Mouse (Mus musculus) midbrain, embryonic 14.5 days (tissue): ENCODE results near the gene Rabggta. TPM values are rescaled to one million over a fixed set of nuclear protein-coding genes. Genes with fewer than 3 reads are reported as not detected.

Experiments used
- ATAC-seq: fragments of 200-750 bp; cut with Nextera tagmentation; 2 replicates; pipeline ENCODE4 v1.8.0; 2017; ENCODE audit warnings: moderate number of reproducible peaks, moderate library complexity; ENCODE audit not compliant: low FRiP score, low TSS enrichment
- DNase-seq: peaks from one replicate; pipeline ENCODE4 v3.0.0-alpha.2; 2015
- H3K27ac ChIP-seq: fragments of 300-500 bp; sonication (generic); replicated peaks from 2 replicates; pipeline ENCODE4 v1.5.1; 2014; ENCODE audit warnings: mild to moderate bottlenecking, low read depth, low read length, moderate library complexity
- H3K27me3 ChIP-seq: fragments of 300-500 bp; sonication (generic); 2 replicates; pipeline ENCODE4 v1.6.1; 2014; ENCODE audit warnings: low read length, control low read depth, mixed read lengths; ENCODE audit not compliant: control insufficient read depth, insufficient read depth
- H3K36me3 ChIP-seq: fragments of 300-500 bp; sonication (generic); 2 replicates; pipeline ENCODE4 v1.6.1; 2014; ENCODE audit warnings: low read length, control low read depth; ENCODE audit not compliant: control insufficient read depth, insufficient read depth
- H3K4me1 ChIP-seq: fragments of 300-500 bp; sonication (generic); 2 replicates; pipeline ENCODE4 v1.6.1; 2014; ENCODE audit warnings: mild to moderate bottlenecking, antibody characterized with exemption, low read length, control low read depth; ENCODE audit not compliant: control insufficient read depth, insufficient read depth
- H3K4me2 ChIP-seq: fragments of 300-500 bp; sonication (generic); 2 replicates; pipeline ENCODE4 v1.6.1; 2014; ENCODE audit warnings: mild to moderate bottlenecking, low read length, moderate library complexity
- H3K4me3 ChIP-seq: fragments of 300-500 bp; sonication (generic); replicated peaks from 2 replicates; pipeline ENCODE4 v1.5.1; 2014; ENCODE audit warnings: low read depth, low read length
- H3K9ac ChIP-seq: fragments of 300-500 bp; sonication (generic); replicated peaks from 2 replicates; pipeline ENCODE4 v1.6.1; 2014; ENCODE audit warnings: mild to moderate bottlenecking, low read length, moderate library complexity
- H3K9me3 ChIP-seq: fragments of 300-500 bp; sonication (generic); 2 replicates; pipeline ENCODE4 v1.6.1; 2016; ENCODE audit warnings: low read length, control low read depth, mixed read lengths; ENCODE audit not compliant: control insufficient read depth
- WGBS: fragments of 180-500 bp; shearing (Covaris S2); extraction: QIAGEN DNeasy Blood & Tissue Kit; methylation state at CpG from one replicate; pipeline ENCODE4 v1.1.7; 2014; 5-methylcytosine and 5-hydroxymethylcytosine counted together
- polyA plus RNA-seq: library from polyadenylated mRNA; unstranded; fragments of >200 nt; fragmentation: Nextera tagmentation; extraction: Ambion mirVana; gene quantifications from 2 replicates; pipeline ENCODE4 v1.2.1, GENCODE M21; 2014

Gene Rabggta
- polyA plus RNA-seq: 39.4 and 48.5 TPM in 2 replicates

- Histone ChIP-seq H3K36me3 (peaks cover 27% of the 10 kb centered on the region), H3K4me2 (peak within 1 kb of the TSS; percentile 67), H3K4me1 (peaks cover 6% of the 10 kb centered on the region), H3K27ac (peak within 1 kb of the TSS; percentile 81), H3K27me3 (no peaks in the 10 kb centered on the region), H3K9me3 (no peaks in the 10 kb centered on the region), H3K4me3 (peak within 1 kb of the TSS; percentile 73), H3K9ac (peak within 1 kb of the TSS; percentile 75)
- peak; percentile 96 for ATAC-seq
- WGBS: under 1% methylated on average over 50 of the region's 50 CpGs
- peak; percentile 97 for DNase-seq
These were observed at the start of gene Rabggta for GRCm38 (mm10) chr14:55721700-55722437. Gene Rabggta (minus strand): TSS chr14:55722263.

- Histone ChIP-seq H3K9ac (no peak overlapping the region), H3K36me3 (no peaks in the 10 kb centered on the region), H3K27me3 (peaks cover 42% of the 10 kb centered on the region), H3K27ac (no peak overlapping the region), H3K9me3 (no peaks in the 10 kb centered on the region), H3K4me2 (no peak overlapping the region), H3K4me1 (no peaks in the 10 kb centered on the region), H3K4me3 (no peak overlapping the region)
- DNase-seq (no peak), ATAC-seq (no peak)
- 72% methylated on average over 16 of the region's 16 CpGs for WGBS
These were observed 47.1 kb upstream of the Rabggta start for GRCm38 (mm10) chr14:55769087-55769703.

GRCm38 (mm10) chr14:55768555-55768954, 46.5 kb upstream of the Rabggta start:
- no peak overlapping the region for H3K9ac ChIP-seq
- ATAC-seq (no peak), DNase-seq (no peak)
- H3K4me1 ChIP-seq: no peaks in the 10 kb centered on the region
- no peak overlapping the region for H3K27ac ChIP-seq
- no peak overlapping the region for H3K4me2 ChIP-seq
- H3K4me3 ChIP-seq: no peak overlapping the region
- H3K9me3 ChIP-seq: no peaks in the 10 kb centered on the region
- H3K36me3 ChIP-seq: no peaks in the 10 kb centered on the region
- 90% methylated on average over 6 of the region's 6 CpGs for WGBS
- H3K27me3 ChIP-seq: peaks cover 47% of the 10 kb centered on the region

- H3K27ac ChIP-seq: no peak overlapping the region
- no peaks in the 10 kb centered on the region for H3K36me3 ChIP-seq
- WGBS: 15% methylated on average over 52 of the region's 52 CpGs
- H3K4me3 ChIP-seq: peak overlapping the region; percentile 39
- H3K4me1 ChIP-seq: no peaks in the 10 kb centered on the region
- H3K4me2 ChIP-seq: peak overlapping the region; percentile 74
- H3K27me3 ChIP-seq: peaks cover 54% of the 10 kb centered on the region
- no peaks in the 10 kb centered on the region for H3K9me3 ChIP-seq
- peak; percentile 79 for DNase-seq
- H3K9ac ChIP-seq: peak overlapping the region; percentile 61
- ATAC-seq: peak; percentile 47; the same call in 1 of the 2 replicates
These were observed 45.7 kb upstream of the Rabggta start for GRCm38 (mm10) chr14:55767519-55768414.

- Histone ChIP-seq H3K4me3 (no peak within 1 kb of the TSS), H3K9me3 (no peaks in the 10 kb centered on the region), H3K9ac (no peak within 1 kb of the TSS), H3K4me2 (no peak within 1 kb of the TSS), H3K36me3 (no peaks in the 10 kb centered on the region), H3K4me1 (peaks cover 8% of the 10 kb centered on the region; the same call in 1 of the 2 replicates), H3K27me3 (peaks cover 66% of the 10 kb centered on the region), H3K27ac (no peak within 1 kb of the TSS)
- no peak for ATAC-seq
- DNase-seq: no peak
- WGBS: 70% methylated on average over 4 of the region's 4 CpGs
These were observed 43.6 kb upstream of the Rabggta start, which contains the start of gene Ltb4r1 for GRCm38 (mm10) chr14:55765696-55766095. Gene Ltb4r1 (plus strand): TSS chr14:55765962.

- Histone ChIP-seq H3K9ac (no peak overlapping the region), H3K4me3 (no peak overlapping the region), H3K9me3 (no peaks in the 10 kb centered on the region), H3K27ac (no peak overlapping the region), H3K27me3 (peaks cover 54% of the 10 kb centered on the region), H3K4me1 (peaks cover 8% of the 10 kb centered on the region; the same call in 1 of the 2 replicates), H3K36me3 (no peaks in the 10 kb centered on the region), H3K4me2 (peak overlapping the region; percentile 91)
- ATAC-seq (no peak), DNase-seq (no peak)
- 63% methylated on average over 7 of the region's 7 CpGs for WGBS
These were observed 41.1 kb upstream of the Rabggta start for GRCm38 (mm10) chr14:55763166-55763565.

- Histone ChIP-seq H3K4me2 (peak overlapping the region; percentile 91), H3K4me1 (peaks cover 8% of the 10 kb centered on the region; the same call in 1 of the 2 replicates), H3K9me3 (no peaks in the 10 kb centered on the region), H3K27ac (peak overlapping the region; percentile 64), H3K4me3 (peak overlapping the region; percentile 50), H3K36me3 (no peaks in the 10 kb centered on the region), H3K9ac (peak overlapping the region; percentile 74), H3K27me3 (peaks cover 49% of the 10 kb centered on the region)
- ATAC-seq (peak; percentile 72), DNase-seq (peak; percentile 81)
- WGBS: under 1% methylated on average over 77 of the region's 77 CpGs
These were observed 40.1 kb upstream of the Rabggta start for GRCm38 (mm10) chr14:55762001-55762821.
